In genomic region chr5:114100390-114101099, GRCm38 (mm10) we compare ENCODE assay signal across 1 mouse cellular context.
A peak's percentile ranks its signal among the peaks of the same experiment; 100 is the strongest.
TF ChIP-seq lines count a peak whose summit lies in the region.

No protein-coding gene starts in this region.

TF ChIP-seq in CH12.LX, 34 proteins besides CTCF, POLR2A, EP300 and RAD21:
- TF ChIP-seq ETS1 (conservative IDR thresholded peaks at IDR 0.05; ENCODE audit: low read depth, low read length) (no peak), CHD2 (IDR thresholded peaks at IDR 0.05; ENCODE audit: low read length) (0 out of 2 replicates have a peak, but pooled peaks have one; percentile 21)
